Mouse (Mus musculus): Measurements from ENCODE around the gene Arhgef3. TPM values are rescaled to one million over a fixed set of nuclear protein-coding genes. Genes with fewer than 3 reads are reported as not detected.

Gene Arhgef3
- total RNA-seq, 2 experiments from 2014 or later, result 27.5 to 37.7 TPM

- DNase-seq, result no peak
- intact Hi-C loops (cut with DNase I), result loop anchor here (5.0 kb wide), 1 partner anchor 40 kb away; no protein-coding TSS in a partner anchor
These were observed 237.8 kb downstream of the Arhgef3 start for GRCm38 (mm10) chr14:27352470-27352869.

- intact Hi-C loops (cut with DNase I), result no loop called here
- no peak for DNase-seq
These were observed 240.5 kb downstream of the Arhgef3 start for GRCm38 (mm10) chr14:27355151-27355550.

- no peak for DNase-seq
- intact Hi-C loops (cut with DNase I), result no loop called here
These were observed 241.2 kb downstream of the Arhgef3 start for GRCm38 (mm10) chr14:27355937-27356336.

GRCm38 (mm10) chr14:27357139-27357538, 242.4 kb downstream of the Arhgef3 start:
- no peak for DNase-seq
- intact Hi-C loops (cut with DNase I), result no loop called here

GRCm38 (mm10) chr14:27358202-27358601, 243.5 kb downstream of the Arhgef3 start:
- intact Hi-C loops (cut with DNase I), result no loop called here

GRCm38 (mm10) chr14:27360849-27361248, 246.2 kb downstream of the Arhgef3 start:
- intact Hi-C loops (cut with DNase I), result no loop called here
- DNase-seq, result no peak

More at GRCm38 (mm10) chr14:27358202-27358601, 243.5 kb downstream of the Arhgef3 start:
- DNase-seq, result no peak

- no peak for DNase-seq
- intact Hi-C loops (cut with DNase I), result no loop called here
These were observed 246.8 kb downstream of the Arhgef3 start for GRCm38 (mm10) chr14:27361514-27361913.

GRCm38 (mm10) chr14:27364668-27365257, 250.1 kb downstream of the Arhgef3 start:
- DNase-seq, result no peak
- intact Hi-C loops (cut with DNase I), result no loop called here

- DNase-seq, result no peak
- intact Hi-C loops (cut with DNase I), result loop anchor here (1.0 kb wide), 1 partner anchor 22 kb away; no protein-coding TSS in a partner anchor
These were observed 252.5 kb downstream of the Arhgef3 start for GRCm38 (mm10) chr14:27367117-27367711.

- peak in 1 of 2 experiments; percentile 41 for DNase-seq
- intact Hi-C loops (cut with DNase I), result no loop called here
These were observed 253.9 kb downstream of the Arhgef3 start for GRCm38 (mm10) chr14:27368619-27369018.

GRCm38 (mm10) chr14:27369503-27369902, 254.8 kb downstream of the Arhgef3 start:
- intact Hi-C loops (cut with DNase I), result no loop called here
- no peak for DNase-seq

- intact Hi-C loops (cut with DNase I), result no loop called here
- DNase-seq, result peak in 1 of 2 experiments; percentile 42
These were observed 257.0 kb downstream of the Arhgef3 start for GRCm38 (mm10) chr14:27371669-27372076.

GRCm38 (mm10) chr14:27373498-27373897, 258.8 kb downstream of the Arhgef3 start:
- no peak for DNase-seq
- intact Hi-C loops (cut with DNase I), result no loop called here

GRCm38 (mm10) chr14:27376115-27376648, 261.5 kb downstream of the Arhgef3 start:
- intact Hi-C loops (cut with DNase I), result no loop called here

GRCm38 (mm10) chr14:27378669-27379068, 264.0 kb downstream of the Arhgef3 start:
- DNase-seq, result no peak
- intact Hi-C loops (cut with DNase I), result no loop called here

More at GRCm38 (mm10) chr14:27376115-27376648, 261.5 kb downstream of the Arhgef3 start:
- DNase-seq, result no peak

GRCm38 (mm10) chr14:27379404-27379803, 264.7 kb downstream of the Arhgef3 start:
- intact Hi-C loops (cut with DNase I), result no loop called here
- DNase-seq, result peak in 1 of 2 experiments; percentile 55

GRCm38 (mm10) chr14:27381459-27381858, 266.8 kb downstream of the Arhgef3 start:
- DNase-seq, result no peak
- intact Hi-C loops (cut with DNase I), result no loop called here

- DNase-seq, result no peak
- intact Hi-C loops (cut with DNase I), result no loop called here
These were observed 268.7 kb downstream of the Arhgef3 start for GRCm38 (mm10) chr14:27383321-27383830.

- intact Hi-C loops (cut with DNase I), result no loop called here
- DNase-seq, result no peak
These were observed 269.4 kb downstream of the Arhgef3 start for GRCm38 (mm10) chr14:27384143-27384542.

GRCm38 (mm10) chr14:27388616-27389015, 273.9 kb downstream of the Arhgef3 start:
- DNase-seq, result no peak

GRCm38 (mm10) chr14:27389722-27390121, 275.0 kb downstream of the Arhgef3 start:
- intact Hi-C loops (cut with DNase I), result loop anchor here (1.0 to 5.0 kb wide), 2 partner anchors 22 to 37 kb away; no protein-coding TSS in a partner anchor
- DNase-seq, result no peak

More at GRCm38 (mm10) chr14:27388616-27389015, 273.9 kb downstream of the Arhgef3 start:
- intact Hi-C loops (cut with DNase I), result loop anchor here (1.0 kb wide), 1 partner anchor 21 kb away; no protein-coding TSS in a partner anchor
